Mouse (Mus musculus): Measurements from ENCODE around the gene Zp3.

Gene Zp3

DNA sequence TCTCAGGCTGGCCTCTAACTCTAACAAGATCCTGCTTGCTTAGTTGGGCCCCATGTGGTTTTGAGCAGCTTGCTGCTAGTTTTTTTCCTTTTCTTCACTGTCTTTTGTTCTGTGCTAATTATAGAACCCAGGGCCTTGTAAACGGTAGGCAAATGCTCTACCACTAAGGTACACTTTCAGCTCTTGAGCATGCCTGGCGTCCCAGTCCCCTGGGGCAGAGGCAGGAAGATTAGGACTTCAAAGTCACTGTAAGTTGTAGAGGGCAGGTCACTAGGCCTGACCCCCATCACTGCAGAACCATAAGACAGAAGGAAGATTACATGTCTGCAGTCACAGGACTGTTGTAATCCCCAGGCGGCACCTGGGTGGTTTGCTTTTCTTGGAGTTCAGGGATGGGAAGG is 22.9 kb downstream of the Zp3 start:
- no peak for DNase-seq (ENCODE audit: low spot score in 2 of 2)

DNA sequence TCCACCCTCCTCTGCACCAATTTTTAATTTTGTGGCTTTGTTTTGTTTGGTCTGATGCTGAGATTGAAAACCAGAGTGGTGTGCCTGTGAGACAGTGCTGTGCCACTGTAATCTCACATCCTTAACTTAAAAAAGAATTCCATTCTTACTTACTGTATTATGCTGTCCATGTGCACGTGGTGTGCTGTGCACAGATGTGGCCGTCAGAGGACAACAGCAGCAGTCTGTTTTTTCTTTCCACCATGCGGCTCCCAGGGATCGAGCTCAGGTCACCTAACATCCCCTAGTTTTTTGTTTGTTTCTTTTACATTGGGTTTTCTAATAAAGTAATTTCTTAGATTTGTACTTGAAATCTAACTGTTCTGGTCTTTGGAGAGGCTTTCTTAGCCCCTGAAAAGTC is 24.6 kb downstream of the Zp3 start:
- DNase-seq (ENCODE audit: low spot score in 2 of 2): no peak

DNA sequence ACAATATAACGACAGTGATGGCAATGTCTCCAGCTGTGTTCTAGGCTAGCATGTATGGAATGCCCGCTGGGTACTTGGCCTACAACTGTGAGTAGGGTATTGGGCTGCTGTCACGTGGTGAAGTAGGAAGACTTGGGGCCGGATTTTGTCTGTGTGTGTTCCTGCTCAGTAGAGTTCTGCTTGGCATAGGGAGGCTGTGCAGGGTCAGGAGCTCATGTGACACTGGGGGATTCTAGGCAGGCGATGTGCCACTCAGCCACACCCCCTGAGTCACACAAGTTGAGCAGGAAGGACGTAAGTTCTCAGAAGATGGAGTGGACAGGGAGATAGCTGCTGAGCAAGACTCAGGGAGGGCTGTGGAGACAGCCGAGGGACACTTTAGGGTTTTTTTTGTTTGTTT is 27.8 kb downstream of the Zp3 start:
- no peak for DNase-seq (ENCODE audit: low spot score in 2 of 2)

DNA sequence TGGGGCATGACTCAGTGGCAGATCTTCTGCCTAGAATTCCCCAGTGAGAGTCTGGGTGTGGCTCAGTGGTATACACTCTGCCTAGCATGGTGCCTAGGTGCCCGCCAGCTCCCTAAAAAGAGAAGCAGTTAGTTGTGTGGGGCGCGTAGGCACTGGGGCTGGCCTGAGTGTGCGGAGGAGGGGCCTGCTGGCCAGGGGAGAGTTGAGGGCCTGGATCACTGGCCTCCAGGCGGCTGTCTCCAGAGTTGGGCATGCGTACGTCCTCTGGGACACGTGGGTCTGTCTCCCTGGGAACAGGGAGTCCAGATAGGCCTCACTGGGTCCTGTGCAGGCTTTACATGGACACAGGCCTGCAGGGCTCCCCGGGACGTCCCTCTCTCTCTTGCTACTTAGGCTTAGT is 35.0 kb downstream of the Zp3 start:
- no peak for DNase-seq (ENCODE audit: low spot score in 2 of 2)

DNA sequence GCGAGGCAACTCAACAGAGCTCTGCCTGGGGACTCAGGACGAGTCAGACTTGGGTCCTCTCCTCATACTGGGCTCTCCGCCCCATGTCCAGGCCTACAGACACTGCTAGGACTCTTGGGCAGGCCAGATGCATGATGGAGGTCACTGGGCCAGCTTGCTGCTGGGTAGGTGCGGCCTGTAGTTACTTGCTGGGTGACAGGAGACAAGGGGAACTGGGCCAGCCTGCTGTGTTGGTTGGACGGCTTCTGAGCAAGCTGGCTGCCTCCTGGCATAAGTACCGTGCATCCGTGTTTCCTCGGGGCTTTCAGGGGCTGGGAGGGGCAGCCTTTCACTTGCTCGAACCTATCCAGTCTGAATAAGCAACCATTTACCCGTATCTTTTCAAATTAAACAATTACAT is 35.7 kb downstream of the Zp3 start:
- no peak for DNase-seq (ENCODE audit: low spot score in 2 of 2)

DNA sequence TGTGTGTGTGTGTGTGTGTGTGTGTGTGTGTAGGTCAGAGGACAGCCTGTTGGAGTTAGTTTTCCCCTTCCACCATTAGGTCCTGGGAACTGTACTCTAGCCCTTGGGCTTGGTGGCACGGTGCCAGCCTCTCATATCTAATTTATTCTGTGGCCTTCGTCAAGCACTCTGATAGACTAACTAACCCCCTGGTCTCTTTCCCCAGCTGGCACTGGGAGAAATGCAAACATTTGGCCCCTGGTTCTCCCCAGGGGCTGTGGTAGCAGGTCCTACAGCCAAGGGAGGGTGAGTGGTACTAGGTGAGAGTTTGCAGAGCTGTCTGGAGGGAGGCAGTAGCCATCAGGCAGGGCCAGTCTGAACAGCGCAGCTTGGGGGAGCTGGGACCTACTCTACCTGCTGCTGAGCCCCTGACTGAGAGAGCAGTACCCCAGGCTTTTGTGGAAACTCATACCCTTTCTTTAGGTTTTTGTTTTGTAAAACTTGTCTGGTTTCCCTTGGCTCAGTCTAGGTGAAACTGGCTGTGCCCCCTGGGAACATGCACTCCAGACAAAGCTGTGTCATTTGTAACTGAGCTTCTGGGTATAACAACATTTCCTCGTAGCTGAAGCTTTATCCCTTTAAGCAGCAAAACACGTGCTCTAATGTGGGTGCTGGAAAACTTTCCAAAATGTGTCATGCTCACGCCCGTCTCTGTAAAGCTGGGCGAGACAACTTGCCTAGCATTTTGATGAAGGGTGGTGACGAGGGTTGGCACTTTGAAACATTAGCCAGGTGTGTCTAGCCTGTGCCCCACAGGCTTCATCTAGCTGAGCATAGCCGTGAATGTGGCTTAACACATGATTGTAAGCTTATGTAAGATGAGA is 36.3 kb downstream of the Zp3 start:
- no peak for DNase-seq (ENCODE audit: low spot score in 2 of 2)

DNA sequence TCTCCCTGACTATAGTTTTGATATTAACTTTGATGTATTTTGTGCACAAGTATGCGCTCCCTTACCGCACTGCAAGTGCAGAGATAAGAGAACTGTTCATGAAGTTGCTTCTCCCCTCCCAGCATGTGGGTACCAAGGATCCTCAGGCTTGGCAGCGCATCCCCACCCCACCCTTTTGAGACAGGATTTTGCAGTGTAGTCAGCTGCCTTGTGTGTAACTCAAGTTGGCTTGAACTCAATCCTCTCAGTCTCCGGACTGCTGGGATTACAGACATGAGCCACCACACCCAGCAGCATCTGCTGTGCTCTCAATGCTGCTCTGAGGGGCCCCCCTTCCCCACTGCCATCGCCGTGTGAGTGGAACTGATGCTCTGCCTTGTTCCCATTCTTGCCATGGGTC is 37.4 kb downstream of the Zp3 start:
- no peak for DNase-seq (ENCODE audit: low spot score in 2 of 2)

DNA sequence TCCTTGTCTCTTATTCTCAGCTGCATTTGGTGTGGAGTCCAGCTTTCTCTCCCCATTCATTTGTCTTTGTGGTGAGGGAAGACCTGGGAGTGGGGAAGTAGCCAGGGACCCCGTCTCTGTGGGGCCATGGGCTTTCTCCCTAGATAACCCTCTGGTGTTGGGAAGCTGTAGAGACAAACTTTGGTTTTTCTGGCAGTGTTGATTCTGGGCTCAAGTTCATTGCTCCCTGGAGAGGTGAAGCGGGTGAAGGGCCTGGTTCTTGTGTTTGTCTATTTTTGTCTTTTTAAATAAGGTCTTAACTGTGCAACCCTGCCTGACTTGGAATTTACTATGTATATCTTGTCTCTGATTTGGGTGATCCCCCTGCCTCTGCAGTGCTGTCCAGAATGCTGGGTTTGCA is 38.8 kb downstream of the Zp3 start:
- no peak for DNase-seq (ENCODE audit: low spot score in 2 of 2)

DNA sequence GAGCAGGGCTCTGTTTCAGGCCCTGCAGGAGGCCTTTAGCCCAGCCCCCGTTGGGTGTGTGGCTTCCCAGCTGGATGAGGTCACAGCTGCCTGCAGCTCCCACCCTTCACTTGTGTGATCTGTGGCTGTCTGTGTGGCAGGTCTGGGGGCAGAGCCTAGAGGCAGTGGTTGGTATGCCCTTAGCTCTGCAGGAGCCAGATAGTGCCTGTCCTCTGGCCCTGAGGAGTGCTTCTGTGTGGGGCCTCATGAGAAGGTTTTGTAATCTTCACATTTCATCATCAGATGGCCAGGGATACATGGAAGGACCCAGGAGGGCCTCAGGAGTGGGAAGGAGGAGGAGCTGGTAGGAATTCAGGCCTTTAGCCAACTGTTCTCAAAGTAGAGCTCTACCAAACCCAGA is 40.0 kb downstream of the Zp3 start:
- no peak for DNase-seq (ENCODE audit: low spot score in 2 of 2)

DNA sequence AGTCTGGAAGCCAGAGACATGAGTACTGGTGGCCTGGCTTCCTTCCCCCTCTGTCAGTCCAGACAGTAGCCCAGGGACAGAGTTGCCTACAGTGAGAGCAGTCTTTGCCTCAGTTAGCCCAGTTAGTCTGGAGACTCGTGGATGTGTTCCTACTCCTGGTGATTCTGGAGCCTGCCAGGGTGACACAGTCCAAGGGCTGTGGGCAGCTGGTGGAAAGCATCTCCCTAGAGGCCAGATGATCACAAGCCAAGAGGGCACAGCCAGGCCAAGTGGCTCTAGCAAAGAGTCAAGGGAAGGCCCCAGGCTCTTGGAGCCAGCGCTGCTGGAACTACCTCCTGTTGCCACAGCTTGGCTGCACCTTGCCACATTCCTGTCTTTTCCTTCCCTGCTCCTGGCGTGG is 45.8 kb downstream of the Zp3 start:
- no peak for DNase-seq (ENCODE audit: low spot score in 2 of 2)

DNA sequence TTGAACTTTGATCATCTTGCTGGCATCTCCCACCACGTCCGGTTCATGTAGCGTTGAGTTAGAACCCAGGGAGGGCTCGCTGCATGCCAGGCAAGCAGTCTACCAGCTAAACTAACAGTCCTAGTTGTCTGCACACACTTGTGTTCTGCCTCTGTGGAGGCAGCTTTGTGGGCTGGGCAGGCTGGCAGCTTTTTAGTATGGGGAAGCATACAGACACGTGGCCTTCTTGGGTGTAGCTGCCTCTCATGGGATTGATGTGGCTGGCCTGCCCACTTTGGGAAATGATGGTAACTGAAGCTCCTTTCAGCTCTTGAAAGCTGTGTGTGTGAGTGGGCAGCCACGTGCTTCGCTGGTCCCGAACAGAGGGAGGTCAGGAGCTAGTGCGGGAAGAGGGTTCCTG is 47.0 kb downstream of the Zp3 start:
- DNase-seq (ENCODE audit: low spot score in 2 of 2): no peak

DNA sequence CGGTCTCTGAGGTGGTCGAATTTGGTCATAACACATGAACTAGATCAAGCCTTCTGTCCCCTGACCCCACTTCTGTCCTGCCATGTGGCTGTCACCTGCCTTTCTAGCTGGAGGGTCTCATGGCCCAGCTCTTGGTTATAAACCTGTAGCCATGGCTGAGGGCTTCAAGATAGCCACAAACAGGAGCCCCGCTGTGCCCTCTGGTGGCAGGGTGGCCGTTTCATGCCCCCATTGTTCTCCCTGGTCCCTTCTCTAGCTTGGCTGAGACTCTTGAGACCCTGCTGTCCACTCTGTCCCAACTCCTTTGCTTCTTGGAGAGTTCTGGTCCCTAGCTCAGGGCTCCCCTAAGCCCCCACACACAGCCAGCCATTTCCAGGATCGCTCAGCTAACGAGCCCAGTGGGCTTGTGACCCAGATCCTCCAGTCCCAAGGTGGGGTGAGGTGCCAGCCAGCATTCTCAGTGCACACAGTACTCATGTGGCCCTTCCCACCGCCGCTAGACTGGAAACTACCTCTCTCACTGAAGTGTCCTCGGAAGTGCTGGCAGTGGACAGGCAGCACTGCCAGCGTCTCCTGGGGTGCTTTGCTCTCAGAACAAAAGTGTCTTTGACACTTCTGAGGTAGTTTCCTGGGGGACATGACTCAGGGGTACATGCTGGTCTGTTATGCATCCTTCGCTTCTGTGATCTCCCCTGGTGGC is 47.9 kb downstream of the Zp3 start:
- DNase-seq (ENCODE audit: low spot score in 2 of 2): no peak

DNA sequence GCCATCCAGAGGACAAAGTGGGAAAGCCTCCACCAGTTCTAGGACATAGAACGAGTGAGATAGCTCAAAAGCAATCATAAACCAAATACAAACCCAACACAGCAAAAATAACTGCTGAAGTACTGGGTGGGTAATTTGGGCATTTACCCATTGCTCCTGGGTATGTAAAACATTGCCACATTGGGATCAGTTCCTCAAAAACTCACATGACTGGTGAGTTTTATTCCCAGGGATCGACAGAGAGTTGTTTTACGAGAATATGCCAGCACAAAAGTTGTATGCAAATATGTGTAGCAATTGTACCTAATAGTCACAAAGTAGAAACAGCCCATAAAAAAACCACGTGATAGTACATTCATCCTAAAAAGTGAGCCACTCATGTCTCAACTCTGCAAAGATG is 55.0 kb downstream of the Zp3 start:
- no peak for DNase-seq (ENCODE audit: low spot score in 2 of 2)

DNA sequence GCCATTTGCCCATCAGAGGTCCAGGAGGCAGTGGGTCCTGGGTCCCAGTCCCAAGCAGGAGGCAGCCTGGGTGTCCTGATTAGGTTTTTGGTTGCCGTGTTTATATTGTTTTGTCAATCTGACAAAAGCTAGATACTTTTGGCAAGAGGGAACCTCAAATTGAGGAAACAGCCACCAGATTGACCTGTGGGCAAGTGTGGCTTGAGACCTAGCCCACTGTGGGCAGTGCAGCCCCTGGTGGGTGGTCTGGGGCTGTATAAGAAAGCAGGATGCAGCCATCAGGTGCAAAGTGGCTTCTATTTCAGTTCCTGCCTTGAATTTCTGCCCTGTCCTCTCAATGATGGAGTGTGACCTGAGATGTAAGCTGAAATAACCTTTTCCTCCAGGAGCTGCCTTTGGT is 55.4 kb downstream of the Zp3 start:
- DNase-seq (ENCODE audit: low spot score in 2 of 2): no peak

DNA sequence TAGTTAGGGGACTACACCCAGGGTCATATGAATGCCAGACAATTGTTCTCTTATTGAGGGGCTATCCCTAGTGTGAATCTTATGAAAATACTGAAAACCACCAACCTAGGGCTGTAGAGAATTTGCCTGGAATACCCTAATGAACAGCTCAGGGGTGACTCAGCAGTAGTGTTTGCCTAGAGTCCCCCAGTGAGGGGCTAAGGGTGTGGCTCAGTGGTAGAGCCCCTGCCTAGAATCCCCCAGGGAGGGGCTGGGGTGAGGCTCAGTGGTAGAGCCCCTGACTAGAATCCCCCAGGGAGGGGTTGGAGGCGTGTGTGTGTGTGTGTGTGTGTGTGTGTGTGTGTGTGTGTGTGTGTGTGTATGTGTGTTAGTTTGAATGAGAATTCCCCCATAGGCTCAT is 56.8 kb downstream of the Zp3 start:
- no peak for DNase-seq (ENCODE audit: low spot score in 2 of 2)

Measured in spleen, postnatal 14 days (tissue).